Mouse (Mus musculus) midbrain, postnatal 0 days (tissue): Measurements from ENCODE around the gene Pcsk5. TPM values are rescaled to one million over a fixed set of nuclear protein-coding genes. Genes with fewer than 3 reads are reported as not detected.

Experiments used
- ATAC-seq: fragments of 200-750 bp; cut with Nextera tagmentation; 2 replicates; pipeline ENCODE4 v1.8.0; 2017; ENCODE audit warnings: moderate number of reproducible peaks, mild to moderate bottlenecking, moderate TSS enrichment, moderate library complexity; ENCODE audit not compliant: low FRiP score
- DNase-seq: peaks from one replicate; pipeline ENCODE4 v3.0.0-alpha.2; 2015; ENCODE audit warnings: low spot score
- H3K27ac ChIP-seq: fragments of 300-500 bp; sonication (generic); 2 replicates; pipeline ENCODE4 v1.5.1; 2014; ENCODE audit warnings: low read depth, mild to moderate bottlenecking, low read length, mixed read lengths
- H3K27me3 ChIP-seq: fragments of 300-500 bp; sonication (generic); 2 replicates; pipeline ENCODE4 v1.6.1; 2014; ENCODE audit warnings: low read length, control low read depth, mixed read lengths; ENCODE audit not compliant: insufficient read depth
- H3K36me3 ChIP-seq: fragments of 300-500 bp; sonication (generic); 2 replicates; pipeline ENCODE4 v1.6.1; 2014; ENCODE audit warnings: low read length, control low read depth, mixed read lengths; ENCODE audit not compliant: insufficient read depth
- H3K4me1 ChIP-seq: fragments of 300-500 bp; sonication (generic); 2 replicates; pipeline ENCODE4 v1.6.1; 2014; ENCODE audit warnings: mild to moderate bottlenecking, control low read depth, antibody characterized with exemption, low read length, mixed read lengths; ENCODE audit not compliant: insufficient read depth
- H3K4me2 ChIP-seq: fragments of 300-500 bp; sonication (generic); 2 replicates; pipeline ENCODE4 v1.6.1; 2014; ENCODE audit warnings: low read depth, mild to moderate bottlenecking, low read length, mixed read lengths; ENCODE audit not compliant: poor library complexity, severe bottlenecking
- H3K4me3 ChIP-seq: fragments of 300-500 bp; sonication (generic); 2 replicates; pipeline ENCODE4 v1.5.1; 2014; ENCODE audit warnings: low read depth, mild to moderate bottlenecking, low read length, moderate library complexity
- H3K9ac ChIP-seq: fragments of 300-500 bp; sonication (generic); replicated peaks from 2 replicates; pipeline ENCODE4 v1.6.1; 2014; ENCODE audit warnings: mild to moderate bottlenecking, low read length, moderate library complexity, mixed read lengths; ENCODE audit not compliant: poor library complexity, severe bottlenecking
- H3K9me3 ChIP-seq: fragments of 300-500 bp; sonication (generic); 2 replicates; pipeline ENCODE4 v1.6.1; 2016; ENCODE audit warnings: low read length, control low read depth
- CTCF ChIP-seq: IDR thresholded peaks from 2 replicates; pipeline ENCODE4 v1.5.1; 2016; ENCODE audit warnings: antibody characterized with exemption, mild to moderate bottlenecking
- WGBS: fragments of 180-500 bp; shearing (Covaris S2); extraction: QIAGEN DNeasy Blood & Tissue Kit; methylation state at CpG from one replicate; pipeline ENCODE4 v1.1.7; 2014; 5-methylcytosine and 5-hydroxymethylcytosine counted together
- polyA plus RNA-seq: library from polyadenylated mRNA; unstranded; fragments of >200 nt; fragmentation: Nextera tagmentation; extraction: Ambion mirVana; gene quantifications from 2 replicates; pipeline ENCODE4 v1.2.1, GENCODE M21; 2015
- total RNA-seq: library from RNA; depleted of rRNA; stranded (reverse); fragments of >200 nt; gene quantifications from 2 replicates; pipeline ENCODE4 v1.2.3, GENCODE M21; 2014

Pcsk5 gene
- total and polyA plus RNA-seq, 2 experiments from 2014 or later: 8.8 TPM

DNA sequence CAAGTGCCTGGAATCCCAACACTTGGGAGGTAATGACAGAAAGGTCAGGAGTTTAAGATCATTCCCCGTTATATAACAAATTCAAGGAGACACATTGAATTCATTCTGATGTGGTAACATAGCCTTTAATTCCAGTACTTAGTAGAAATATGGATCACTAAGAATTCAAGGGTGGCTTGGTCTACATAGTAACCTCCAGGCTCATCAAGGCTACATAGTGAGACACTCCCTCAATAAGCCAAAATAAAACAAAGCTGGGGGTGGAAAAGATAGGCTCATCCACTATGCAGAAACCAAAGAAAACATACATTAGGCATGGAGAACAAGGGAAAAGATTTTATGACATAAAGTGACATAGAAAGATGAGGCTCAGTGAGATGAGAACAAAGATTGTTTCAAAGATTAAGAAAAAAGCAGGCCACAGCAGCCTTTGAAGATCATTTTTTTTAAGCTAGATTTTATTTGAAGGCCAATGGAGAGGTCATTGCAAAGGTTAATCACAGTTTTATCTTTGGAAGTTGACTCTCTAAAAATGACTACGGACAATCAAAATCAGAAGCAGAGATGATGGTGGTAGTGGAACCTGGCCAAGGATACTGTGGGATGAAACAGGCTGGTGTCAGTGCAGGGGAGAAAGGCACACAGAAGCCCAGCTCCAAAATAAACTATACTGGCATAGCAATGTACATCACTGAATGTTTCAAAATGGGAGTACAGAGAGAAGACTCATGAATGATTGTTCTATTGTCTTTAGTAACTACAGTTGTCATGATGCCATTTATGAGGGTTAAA is 52.8 kb downstream of the Pcsk5 start:
- Histone ChIP-seq H3K4me3 (no peak overlapping the region), H3K27me3 (no peaks in the 10 kb centered on the region), H3K36me3 (no peaks in the 10 kb centered on the region), H3K9me3 (no peaks in the 10 kb centered on the region), H3K27ac (no peak overlapping the region), H3K9ac (no peak overlapping the region), H3K4me2 (no peak overlapping the region), H3K4me1 (no peaks in the 10 kb centered on the region)
- ATAC-seq (no peak), DNase-seq (no peak)
- no peak for TF ChIP-seq CTCF
- 91% methylated on average over 2 of the region's 2 CpGs for WGBS

GRCm38 (mm10) chr19:17783231-17783630 is 54.2 kb downstream of the Pcsk5 start:
- no peaks in the 10 kb centered on the region for H3K9me3 ChIP-seq
- H3K27ac ChIP-seq: no peak overlapping the region
- no peaks in the 10 kb centered on the region for H3K36me3 ChIP-seq
- no peaks in the 10 kb centered on the region for H3K4me1 ChIP-seq
- no peak for ATAC-seq
- no peak for TF ChIP-seq CTCF
- H3K27me3 ChIP-seq: no peaks in the 10 kb centered on the region
- no peak overlapping the region for H3K4me2 ChIP-seq
- 87% methylated on average over 2 of the region's 2 CpGs for WGBS
- H3K9ac ChIP-seq: no peak overlapping the region
- H3K4me3 ChIP-seq: no peak overlapping the region
- DNase-seq: no peak

DNA sequence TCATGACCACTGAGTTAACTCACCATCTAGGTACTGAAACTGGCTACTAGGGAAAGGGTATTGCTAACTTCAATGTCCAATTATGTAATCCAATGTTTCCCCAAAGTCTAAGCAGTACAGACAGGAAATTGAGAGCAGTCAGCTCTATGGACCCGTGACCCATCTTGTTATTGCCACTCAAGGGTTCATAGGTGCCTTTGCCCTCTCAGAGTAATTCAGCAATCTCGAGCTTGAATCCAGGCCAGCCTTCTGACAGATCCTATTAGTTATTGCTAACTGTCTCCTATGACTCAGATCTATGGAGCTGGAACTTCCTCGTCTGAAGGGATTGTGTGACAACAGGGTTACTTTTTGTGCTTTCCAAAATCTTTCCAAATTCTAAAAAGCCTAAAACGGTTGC is 56.1 kb downstream of the Pcsk5 start:
- Histone ChIP-seq H3K27me3 (no peaks in the 10 kb centered on the region), H3K36me3 (no peaks in the 10 kb centered on the region), H3K9ac (no peak overlapping the region), H3K4me1 (no peaks in the 10 kb centered on the region), H3K4me3 (no peak overlapping the region), H3K4me2 (no peak overlapping the region), H3K27ac (no peak overlapping the region), H3K9me3 (no peaks in the 10 kb centered on the region)
- ATAC-seq: no peak
- DNase-seq: no peak
- 85% methylated on average over 4 of the region's 4 CpGs for WGBS
- TF ChIP-seq CTCF: no peak

GRCm38 (mm10) chr19:17775943-17776342 is 61.5 kb downstream of the Pcsk5 start:
- ATAC-seq: peak; percentile 73; the same call in 1 of the 2 replicates

GRCm38 (mm10) chr19:17775097-17775496 is 62.3 kb downstream of the Pcsk5 start:
- H3K9me3 ChIP-seq: no peaks in the 10 kb centered on the region
- H3K4me1 ChIP-seq: no peaks in the 10 kb centered on the region
- DNase-seq (no peak), ATAC-seq (no peak)
- H3K4me2 ChIP-seq: no peak overlapping the region
- H3K9ac ChIP-seq: no peak overlapping the region
- H3K4me3 ChIP-seq: no peak overlapping the region
- H3K36me3 ChIP-seq: no peaks in the 10 kb centered on the region
- no peak for TF ChIP-seq CTCF
- H3K27me3 ChIP-seq: no peaks in the 10 kb centered on the region
- 87% methylated on average over 2 of the region's 2 CpGs for WGBS
- no peak overlapping the region for H3K27ac ChIP-seq

More at GRCm38 (mm10) chr19:17775943-17776342, 61.5 kb downstream of the Pcsk5 start:
- H3K4me2 ChIP-seq: no peak overlapping the region
- H3K4me3 ChIP-seq: no peak overlapping the region
- no peak for TF ChIP-seq CTCF
- no peak overlapping the region for H3K27ac ChIP-seq
- no peak for DNase-seq
- H3K9me3 ChIP-seq: no peaks in the 10 kb centered on the region
- no peaks in the 10 kb centered on the region for H3K4me1 ChIP-seq
- WGBS: 65% methylated on average over 2 of the region's 2 CpGs
- no peaks in the 10 kb centered on the region for H3K36me3 ChIP-seq
- H3K9ac ChIP-seq: no peak overlapping the region
- no peaks in the 10 kb centered on the region for H3K27me3 ChIP-seq

GRCm38 (mm10) chr19:17774061-17774460 is 63.4 kb downstream of the Pcsk5 start:
- no peaks in the 10 kb centered on the region for H3K27me3 ChIP-seq
- no peak for TF ChIP-seq CTCF
- H3K36me3 ChIP-seq: no peaks in the 10 kb centered on the region
- H3K9ac ChIP-seq: no peak overlapping the region
- WGBS: 67% methylated on average over 1 of the region's 1 CpGs
- H3K4me1 ChIP-seq: no peaks in the 10 kb centered on the region
- no peaks in the 10 kb centered on the region for H3K9me3 ChIP-seq
- no peak overlapping the region for H3K4me3 ChIP-seq
- H3K4me2 ChIP-seq: no peak overlapping the region
- ATAC-seq (no peak), DNase-seq (no peak)
- no peak overlapping the region for H3K27ac ChIP-seq
